Mouse (Mus musculus) ES-E14 (cell line): ENCODE data around the gene Cers5.

ENCODE experiments used
- CHD2 ChIP-seq: IDR thresholded peaks from 2 replicates; pipeline ENCODE4 v1.6.1; 2014; ENCODE audit warnings: mild to moderate bottlenecking, low read depth, low read length, inconsistent platforms
- HCFC1 ChIP-seq: IDR thresholded peaks from 2 replicates; pipeline ENCODE4 v1.6.1; 2012; ENCODE audit warnings: low read length, inconsistent platforms, borderline replicate concordance; ENCODE audit not compliant: insufficient read depth
- MAFK ChIP-seq: IDR thresholded peaks from 2 replicates; pipeline ENCODE4 v1.6.1; 2014; ENCODE audit warnings: mild to moderate bottlenecking, low read depth, low read length, inconsistent platforms; ENCODE audit not compliant: insufficient read depth
- ZC3H11A ChIP-seq: IDR thresholded peaks from 2 replicates; pipeline ENCODE4 v1.6.1; 2012; ENCODE audit warnings: low read depth, mild to moderate bottlenecking, inconsistent platforms, low read length, borderline replicate concordance

DNA sequence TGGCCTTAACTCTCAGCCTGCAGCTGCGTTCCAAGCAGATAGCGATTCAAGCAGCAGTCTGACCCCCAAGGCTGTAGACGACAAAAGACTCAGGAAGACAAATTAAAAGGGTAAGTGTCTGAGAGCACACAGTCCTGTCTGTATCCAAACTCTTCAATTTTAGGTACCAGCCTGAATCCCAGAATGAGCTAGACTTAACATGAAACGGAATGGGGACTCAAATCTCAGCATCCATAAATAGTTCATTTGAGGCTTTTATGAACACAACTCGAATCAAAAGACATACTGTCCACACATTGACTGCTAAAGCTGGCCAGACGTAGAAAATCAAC lies 46.4 kb upstream of the Cers5 start:
- TF ChIP-seq CHD2 (no peak), MAFK (no peak), ZC3H11A (no peak), HCFC1 (no peak)
